Mouse (Mus musculus): Measurements from ENCODE around the gene Dtd1.

DNA sequence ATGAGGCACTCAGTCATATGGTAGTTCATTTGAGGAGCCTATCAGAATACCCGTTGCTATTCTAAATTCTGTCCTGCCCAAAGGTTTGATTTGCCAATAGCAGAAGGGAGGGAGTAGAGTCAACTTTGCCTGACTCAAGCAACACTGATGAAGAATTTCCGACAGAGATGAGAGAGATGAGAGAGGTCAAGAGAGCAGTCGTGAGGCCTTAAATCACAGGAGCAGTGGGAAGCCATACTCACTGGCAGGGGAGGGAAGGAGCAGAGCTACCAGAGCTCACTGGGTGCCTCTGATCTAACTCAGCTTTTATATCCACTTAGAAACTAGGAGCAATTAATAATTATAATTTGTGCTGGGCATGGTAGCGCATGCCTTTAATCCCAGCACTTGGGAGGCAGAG, 182.8 kb downstream of the Dtd1 start:
- no peak for TF ChIP-seq CTCF (conservative IDR thresholded peaks at IDR 0.05; ENCODE audit: insufficient read depth, insufficient read length, low read depth, low read length)
- no peak for TF ChIP-seq POLR2A (IDR thresholded peaks at IDR 0.05; ENCODE audit: low read depth, low read length)

All from kidney, adult 2 months (tissue).